Mouse (Mus musculus): ENCODE measurements at regions not wholly inside any gene's neighbourhood (a gene's known extent, or its start where the extent isn't known, plus 50 kb on each side); places are given as distances from the start of the nearest gene placed in this dataset.

GRCm38 (mm10) chr2:116236731-116237130, 171.1 kb upstream of the Meis2 start:
- Histone ChIP-seq H3K4me1 (ENCODE audit: control insufficient read depth, insufficient read depth, low read length) (no peaks in the 10 kb centered on the region), H3K27me3 (ENCODE audit: control insufficient read depth, insufficient read depth, low read length) (no peaks in the 10 kb centered on the region), H3K36me3 (ENCODE audit: control insufficient read depth, insufficient read depth, low read length) (no peaks in the 10 kb centered on the region), H3K9ac (ENCODE audit: low read length) (no peak overlapping the region), H3K27ac (ENCODE audit: low read depth, low read length) (no peak overlapping the region), H3K9me3 (ENCODE audit: control insufficient read depth, low read length) (no peaks in the 10 kb centered on the region), H3K4me2 (ENCODE audit: low read depth) (no peak overlapping the region), H3K4me3 (ENCODE audit: low read depth, low read length) (no peak overlapping the region)
- no peak for DNase-seq (ENCODE audit: low spot score)
- no peak for ATAC-seq (ENCODE audit: insufficient read depth, low FRiP score, low TSS enrichment)

DNA sequence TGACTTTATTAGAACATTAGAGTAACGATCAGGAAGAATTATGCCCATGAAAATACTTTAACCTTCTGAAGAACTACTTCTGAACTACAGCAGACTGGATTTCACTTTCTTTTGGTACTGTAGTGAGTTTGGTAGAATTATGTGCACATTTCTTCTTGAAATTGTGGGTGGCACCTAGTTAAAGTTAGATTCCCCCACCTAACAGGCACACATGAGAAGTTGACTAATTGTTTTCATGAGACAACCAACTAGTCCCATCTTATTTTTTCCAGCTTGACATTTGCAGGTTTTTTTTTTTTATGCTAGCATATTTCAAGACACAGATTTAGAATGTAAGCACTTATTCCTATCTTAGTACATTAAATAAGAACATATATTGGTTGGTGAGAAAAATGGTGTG, 167.2 kb upstream of the Meis2 start:
- DNase-seq (ENCODE audit: low spot score) (no peak), ATAC-seq (ENCODE audit: insufficient read depth, low FRiP score, low TSS enrichment) (no peak)
- WGBS, result 86% methylated on average over 1 of the region's 1 CpGs
- H3K9ac ChIP-seq (ENCODE audit: low read length), result no peak overlapping the region
- no peaks in the 10 kb centered on the region for H3K36me3 ChIP-seq (ENCODE audit: control insufficient read depth, insufficient read depth, low read length)
- no peak overlapping the region for H3K4me2 ChIP-seq (ENCODE audit: low read depth)
- H3K4me3 ChIP-seq (ENCODE audit: low read depth, low read length), result no peak overlapping the region
- H3K27me3 ChIP-seq (ENCODE audit: control insufficient read depth, insufficient read depth, low read length), result no peaks in the 10 kb centered on the region
- H3K27ac ChIP-seq (ENCODE audit: low read depth, low read length), result no peak overlapping the region
- no peaks in the 10 kb centered on the region for H3K9me3 ChIP-seq (ENCODE audit: control insufficient read depth, low read length)
- no peaks in the 10 kb centered on the region for H3K4me1 ChIP-seq (ENCODE audit: control insufficient read depth, insufficient read depth, low read length)

- DNase-seq (ENCODE audit: low spot score) (peak; percentile 19), ATAC-seq (ENCODE audit: insufficient read depth, low FRiP score, low TSS enrichment) (no peak)
- WGBS, result 72% methylated on average over 7 of the region's 7 CpGs
- H3K9ac ChIP-seq (ENCODE audit: low read length), result no peak overlapping the region
- no peak overlapping the region for H3K4me2 ChIP-seq (ENCODE audit: low read depth)
- no peaks in the 10 kb centered on the region for H3K9me3 ChIP-seq (ENCODE audit: control insufficient read depth, low read length)
- no peaks in the 10 kb centered on the region for H3K4me1 ChIP-seq (ENCODE audit: control insufficient read depth, insufficient read depth, low read length)
- H3K27ac ChIP-seq (ENCODE audit: low read depth, low read length), result no peak overlapping the region
- no peaks in the 10 kb centered on the region for H3K27me3 ChIP-seq (ENCODE audit: control insufficient read depth, insufficient read depth, low read length)
- no peaks in the 10 kb centered on the region for H3K36me3 ChIP-seq (ENCODE audit: control insufficient read depth, insufficient read depth, low read length)
- no peak overlapping the region for H3K4me3 ChIP-seq (ENCODE audit: low read depth, low read length)
These were observed 150.8 kb upstream of the Meis2 start for GRCm38 (mm10) chr2:116216418-116216817.

GRCm38 (mm10) chr2:116201248-116202223, 135.9 kb upstream of the Meis2 start:
- WGBS, result 66% methylated on average over 14 of the region's 14 CpGs
- Histone ChIP-seq H3K27me3 (ENCODE audit: control insufficient read depth, insufficient read depth, low read length) (no peaks in the 10 kb centered on the region), H3K9me3 (ENCODE audit: control insufficient read depth, low read length) (no peaks in the 10 kb centered on the region), H3K9ac (ENCODE audit: low read length) (no peak overlapping the region), H3K36me3 (ENCODE audit: control insufficient read depth, insufficient read depth, low read length) (no peaks in the 10 kb centered on the region), H3K4me3 (ENCODE audit: low read depth, low read length) (no peak overlapping the region), H3K27ac (ENCODE audit: low read depth, low read length) (no peak overlapping the region), H3K4me1 (ENCODE audit: control insufficient read depth, insufficient read depth, low read length) (no peaks in the 10 kb centered on the region), H3K4me2 (ENCODE audit: low read depth) (no peak overlapping the region)
- peak; percentile 53 for ATAC-seq (ENCODE audit: insufficient read depth, low FRiP score, low TSS enrichment)
- DNase-seq (ENCODE audit: low spot score), result no peak

GRCm38 (mm10) chr2:116200795-116201194, 135.2 kb upstream of the Meis2 start:
- Histone ChIP-seq H3K27me3 (ENCODE audit: control insufficient read depth, insufficient read depth, low read length) (no peaks in the 10 kb centered on the region), H3K4me2 (ENCODE audit: low read depth) (no peak overlapping the region), H3K4me1 (ENCODE audit: control insufficient read depth, insufficient read depth, low read length) (no peaks in the 10 kb centered on the region), H3K36me3 (ENCODE audit: control insufficient read depth, insufficient read depth, low read length) (no peaks in the 10 kb centered on the region), H3K4me3 (ENCODE audit: low read depth, low read length) (no peak overlapping the region), H3K27ac (ENCODE audit: low read depth, low read length) (0 out of 2 replicates have a peak overlapping the region, but pooled peaks have one; percentile 49), H3K9ac (ENCODE audit: low read length) (no peak overlapping the region), H3K9me3 (ENCODE audit: control insufficient read depth, low read length) (no peaks in the 10 kb centered on the region)
- WGBS, result 69% methylated on average over 5 of the region's 5 CpGs
- ATAC-seq (ENCODE audit: insufficient read depth, low FRiP score, low TSS enrichment), result no peak
- no peak for DNase-seq (ENCODE audit: low spot score)

- Histone ChIP-seq H3K36me3 (ENCODE audit: control insufficient read depth, insufficient read depth, low read length) (no peaks in the 10 kb centered on the region), H3K4me2 (ENCODE audit: low read depth) (no peak overlapping the region), H3K9ac (ENCODE audit: low read length) (no peak overlapping the region), H3K9me3 (ENCODE audit: control insufficient read depth, low read length) (no peaks in the 10 kb centered on the region), H3K4me1 (ENCODE audit: control insufficient read depth, insufficient read depth, low read length) (no peaks in the 10 kb centered on the region), H3K27me3 (ENCODE audit: control insufficient read depth, insufficient read depth, low read length) (no peaks in the 10 kb centered on the region), H3K4me3 (ENCODE audit: low read depth, low read length) (no peak overlapping the region), H3K27ac (ENCODE audit: low read depth, low read length) (no peak overlapping the region)
- WGBS, result 86% methylated on average over 11 of the region's 11 CpGs
- DNase-seq (ENCODE audit: low spot score) (no peak), ATAC-seq (ENCODE audit: insufficient read depth, low FRiP score, low TSS enrichment) (no peak)
These were observed 116.2 kb upstream of the Meis2 start for GRCm38 (mm10) chr2:116181861-116182260.

- H3K9ac ChIP-seq (ENCODE audit: low read length), result no peak overlapping the region
- H3K27ac ChIP-seq (ENCODE audit: low read depth, low read length), result no peak overlapping the region
- H3K9me3 ChIP-seq (ENCODE audit: control insufficient read depth, low read length), result no peaks in the 10 kb centered on the region
- no peaks in the 10 kb centered on the region for H3K36me3 ChIP-seq (ENCODE audit: control insufficient read depth, insufficient read depth, low read length)
- no peak overlapping the region for H3K4me2 ChIP-seq (ENCODE audit: low read depth)
- no peaks in the 10 kb centered on the region for H3K4me1 ChIP-seq (ENCODE audit: control insufficient read depth, insufficient read depth, low read length)
- DNase-seq (ENCODE audit: low spot score) (no peak), ATAC-seq (ENCODE audit: insufficient read depth, low FRiP score, low TSS enrichment) (no peak)
- WGBS, result 99% methylated on average over 3 of the region's 3 CpGs
- no peak overlapping the region for H3K4me3 ChIP-seq (ENCODE audit: low read depth, low read length)
- H3K27me3 ChIP-seq (ENCODE audit: control insufficient read depth, insufficient read depth, low read length), result no peaks in the 10 kb centered on the region
These were observed 111.5 kb upstream of the Meis2 start for GRCm38 (mm10) chr2:116177155-116177554.

DNA sequence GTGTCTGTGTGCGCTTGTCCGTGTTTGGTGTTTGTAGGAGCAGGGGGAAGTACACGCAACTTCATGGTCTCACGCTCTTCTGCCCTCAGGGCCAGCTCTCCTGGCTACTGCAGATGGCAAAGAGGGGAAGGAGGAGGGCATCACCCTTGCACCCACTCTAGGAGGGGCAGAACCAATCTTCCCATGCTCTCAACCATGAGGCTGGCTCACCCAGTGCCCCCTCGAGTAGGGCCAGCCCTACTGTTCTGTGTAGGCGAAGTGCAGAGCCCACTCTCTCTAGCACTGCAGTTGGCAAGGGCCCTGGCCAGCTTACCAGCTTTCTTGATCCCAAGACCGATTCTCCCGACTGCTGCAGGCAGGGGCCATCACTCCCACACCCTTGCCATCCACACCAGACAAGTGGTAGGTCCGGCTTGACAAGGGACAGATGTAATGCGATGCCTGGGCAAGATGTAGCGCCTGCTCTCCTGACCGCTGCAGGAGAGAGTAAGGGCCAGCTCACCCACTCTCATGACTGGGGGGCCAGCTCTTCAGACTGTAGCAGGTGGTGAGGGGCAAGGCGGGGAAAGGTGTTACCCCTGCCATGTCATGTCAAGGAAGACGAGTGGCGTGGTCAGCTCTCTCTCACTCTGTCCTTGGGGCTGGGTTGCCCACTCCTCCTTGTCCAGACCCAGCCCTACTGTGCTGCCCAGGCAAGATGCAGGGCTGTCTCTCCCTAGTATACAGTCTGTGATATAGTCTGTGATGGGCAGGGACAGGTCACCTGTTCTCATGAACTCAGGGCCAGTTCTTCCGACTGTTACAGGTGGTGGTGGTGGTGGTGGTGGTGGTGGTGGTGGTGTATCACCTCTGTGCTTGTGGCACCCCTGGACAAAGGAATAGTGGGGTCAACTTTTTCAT, 100.5 kb upstream of the Meis2 start:
- H3K4me2 ChIP-seq (ENCODE audit: low read depth), result no peak overlapping the region
- no peaks in the 10 kb centered on the region for H3K36me3 ChIP-seq (ENCODE audit: control insufficient read depth, insufficient read depth, low read length)
- H3K9me3 ChIP-seq (ENCODE audit: control insufficient read depth, low read length), result no peaks in the 10 kb centered on the region
- ATAC-seq (ENCODE audit: insufficient read depth, low FRiP score, low TSS enrichment), result peak; percentile 35; the same call in 1 of the 2 replicates
- no peak overlapping the region for H3K27ac ChIP-seq (ENCODE audit: low read depth, low read length)
- no peaks in the 10 kb centered on the region for H3K27me3 ChIP-seq (ENCODE audit: control insufficient read depth, insufficient read depth, low read length)
- no peak overlapping the region for H3K9ac ChIP-seq (ENCODE audit: low read length)
- no peaks in the 10 kb centered on the region for H3K4me1 ChIP-seq (ENCODE audit: control insufficient read depth, insufficient read depth, low read length)
- H3K4me3 ChIP-seq (ENCODE audit: low read depth, low read length), result no peak overlapping the region
- WGBS, result 94% methylated on average over 16 of the region's 16 CpGs
- no peak for DNase-seq (ENCODE audit: low spot score)

Measured in neural tube, embryonic 11.5 days (tissue).